Mouse (Mus musculus): Measurements from ENCODE around the gene Ifngr2.

The Ifngr2 gene

DNA sequence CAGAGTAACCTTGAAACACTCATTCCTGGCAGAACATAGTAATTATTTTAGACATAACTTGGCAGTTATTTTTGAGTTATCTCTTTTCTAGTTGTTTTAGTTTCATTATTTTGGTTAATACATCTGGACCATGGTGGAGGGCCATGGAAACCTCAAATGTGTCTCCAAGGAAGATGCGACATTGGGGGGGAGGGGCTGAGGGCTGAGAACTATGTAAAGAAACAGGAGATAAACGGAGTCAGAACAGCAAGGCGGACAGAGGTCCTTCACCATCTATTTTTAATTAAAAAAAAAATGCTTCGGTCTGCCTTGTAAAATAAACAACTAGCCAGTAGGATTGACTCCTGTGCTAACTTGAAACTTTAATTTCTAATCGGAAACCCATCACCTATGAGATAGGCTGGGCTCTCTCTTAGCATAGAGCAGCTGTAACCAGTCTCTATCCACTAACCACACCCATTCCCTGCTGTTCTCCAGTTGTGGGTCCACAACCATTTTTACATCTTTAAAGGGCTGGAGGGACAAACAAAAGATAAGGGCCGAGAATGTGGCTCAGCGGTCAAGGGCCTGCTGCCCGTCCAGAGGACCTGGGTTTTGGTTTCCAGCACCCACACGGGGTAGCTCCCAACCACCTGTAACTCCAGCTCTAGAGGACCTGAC is 18.6 kb downstream of the Ifngr2 start:
- peak; percentile 69 for DNase-seq (ENCODE audit: low spot score)

DNA sequence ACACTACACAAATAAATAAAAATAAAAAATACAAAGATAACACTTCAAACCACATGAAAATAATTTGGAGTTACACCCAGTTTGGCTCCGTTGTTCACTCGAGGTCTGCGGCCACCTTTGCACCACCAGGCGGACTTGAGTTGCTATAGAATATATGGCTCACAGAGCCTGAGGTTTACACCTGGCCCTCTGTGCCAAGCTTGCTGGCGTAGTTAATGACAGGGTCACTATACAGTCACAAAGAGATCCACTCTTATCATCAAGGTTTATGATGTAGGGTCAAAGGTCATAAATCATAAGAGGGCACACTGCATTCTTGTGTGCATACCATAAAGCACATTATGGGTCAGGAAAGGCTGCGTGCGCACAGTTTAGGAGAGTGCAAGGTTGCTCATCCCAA is 19.1 kb downstream of the Ifngr2 start:
- DNase-seq (ENCODE audit: low spot score) = no peak

DNA sequence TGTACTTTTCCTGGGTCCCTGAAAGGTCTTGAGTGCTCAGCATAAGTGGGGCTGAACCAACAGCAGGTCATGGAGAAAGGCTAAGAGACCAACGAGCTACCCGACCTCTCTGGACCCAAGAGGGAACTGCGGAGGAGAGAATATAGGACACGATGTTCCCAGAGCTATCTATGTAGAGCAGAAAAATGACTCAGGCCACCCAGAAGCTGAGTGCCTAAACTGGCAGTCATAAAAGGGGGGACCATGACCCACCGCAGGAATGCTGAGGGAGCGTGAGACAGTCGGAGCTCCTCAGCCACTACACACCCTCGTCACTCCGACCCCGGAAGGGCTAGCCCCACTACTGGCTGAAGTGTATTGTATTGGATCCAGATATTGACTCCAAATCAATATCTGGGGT is 22.1 kb downstream of the Ifngr2 start:
- DNase-seq (ENCODE audit: low spot score) = no peak

DNA sequence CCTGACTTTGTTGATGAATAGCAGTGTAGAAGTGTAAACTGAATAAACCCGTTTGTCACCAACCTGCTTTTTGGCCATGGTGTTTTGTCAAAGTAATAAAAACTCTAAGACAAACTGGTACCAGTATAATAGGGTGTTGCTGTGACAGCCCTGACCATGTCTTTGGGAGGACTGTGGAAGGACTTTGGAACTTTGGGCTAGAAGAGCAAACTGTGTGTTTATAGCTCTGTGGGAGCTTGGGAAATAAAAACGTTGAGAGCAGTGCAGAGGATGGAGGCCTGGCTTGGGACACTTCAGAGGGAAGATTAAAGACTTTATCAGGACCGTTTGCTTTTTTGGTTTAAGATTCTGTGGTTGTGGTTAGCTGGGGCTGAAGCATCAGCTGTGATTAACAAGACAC is 24.2 kb downstream of the Ifngr2 start:
- DNase-seq (ENCODE audit: low spot score) = no peak

DNA sequence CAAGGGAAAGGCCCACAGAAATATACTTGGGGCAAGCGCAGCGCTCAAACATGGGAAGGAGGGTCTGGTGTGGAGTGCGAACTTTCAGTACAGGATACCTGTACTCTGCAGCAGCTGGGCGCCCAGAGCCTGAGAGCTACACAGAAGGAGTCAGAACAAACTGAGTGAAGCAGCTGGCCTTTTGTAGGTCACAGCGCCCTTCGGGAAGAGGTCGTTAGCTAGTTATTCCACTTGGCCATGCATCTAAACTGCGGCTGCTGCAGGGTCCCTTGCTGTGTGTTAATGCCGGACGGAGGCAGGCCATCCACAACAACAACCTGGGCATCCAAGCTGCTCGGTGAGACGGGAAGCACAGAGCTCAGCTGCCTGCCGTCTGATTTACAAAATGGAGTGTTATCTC is 28.3 kb downstream of the Ifngr2 start:
- no peak for DNase-seq (ENCODE audit: low spot score)

DNA sequence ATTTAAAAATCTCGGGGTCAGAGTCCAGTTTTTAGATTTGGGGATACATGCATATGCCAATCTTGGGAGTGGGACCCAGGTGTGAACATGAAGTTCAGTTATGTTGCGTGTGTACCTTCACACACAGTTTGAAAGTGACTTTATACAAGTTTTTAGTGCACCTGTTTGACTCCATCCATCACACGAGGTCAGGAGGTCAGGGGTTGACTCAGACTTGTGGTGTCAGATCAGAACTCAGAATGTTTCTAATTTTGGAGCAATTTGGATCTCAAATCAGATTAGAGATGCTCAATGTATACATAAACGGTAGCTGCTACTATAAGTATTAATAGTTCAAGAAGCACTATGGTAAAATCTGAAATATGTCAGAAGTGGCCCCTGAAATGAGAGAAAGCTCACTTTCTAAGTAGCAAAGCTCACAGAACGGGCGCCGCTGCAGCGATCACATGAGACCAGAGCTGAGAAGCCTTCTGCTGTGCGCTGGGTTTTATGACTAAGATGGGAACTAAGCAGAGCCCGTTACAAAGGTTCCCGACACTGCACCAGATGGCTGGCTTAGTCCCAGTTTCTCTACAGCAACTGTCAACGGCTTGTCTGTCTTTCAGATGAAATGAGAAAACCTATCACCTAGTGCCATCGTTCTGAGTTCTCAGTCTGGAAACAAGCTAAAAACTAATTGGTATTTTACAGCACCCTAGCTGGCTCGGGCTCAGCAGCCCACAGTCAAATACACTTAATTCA is 32.3 kb downstream of the Ifngr2 start:
- no peak for DNase-seq (ENCODE audit: low spot score)

DNA sequence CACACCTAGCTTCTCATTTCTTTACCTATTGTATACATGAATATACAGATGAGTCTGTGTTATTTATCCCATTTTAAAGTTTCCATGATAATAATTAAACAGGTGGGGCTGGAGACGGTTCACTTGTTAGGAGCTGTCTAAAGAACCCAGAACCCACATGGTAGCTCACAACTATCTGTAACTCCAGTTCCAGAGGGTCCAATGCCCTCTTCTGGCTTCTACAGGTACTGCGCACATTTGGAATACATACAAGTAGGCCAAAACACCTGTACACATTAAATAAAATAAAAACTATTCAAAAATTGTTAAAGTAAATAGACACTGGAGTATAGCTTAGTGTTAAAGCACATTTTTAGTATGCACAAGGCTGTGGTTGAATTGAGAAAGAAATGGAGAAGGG is 35.4 kb downstream of the Ifngr2 start:
- DNase-seq (ENCODE audit: low spot score) = peak; percentile 70

DNA sequence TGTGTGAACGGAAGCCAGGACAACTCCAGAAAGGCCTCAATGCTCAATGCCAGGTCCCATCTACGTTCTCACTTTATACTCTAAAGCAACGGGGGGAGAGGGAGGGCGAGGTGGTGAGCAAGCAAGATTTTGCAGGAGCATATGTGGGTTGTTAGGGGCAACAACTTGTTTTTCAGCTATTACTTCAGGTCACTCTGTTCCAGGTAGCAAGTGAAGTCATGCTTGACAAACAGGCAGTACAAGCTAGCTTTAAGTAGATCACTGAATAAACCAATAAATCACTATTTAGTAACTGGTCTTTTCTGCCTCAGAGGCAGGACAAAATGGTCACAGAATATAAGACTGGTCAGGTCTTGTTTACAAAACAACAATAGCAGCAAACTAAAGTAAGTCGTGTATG is 38.7 kb downstream of the Ifngr2 start:
- DNase-seq (ENCODE audit: low spot score) = no peak

DNA sequence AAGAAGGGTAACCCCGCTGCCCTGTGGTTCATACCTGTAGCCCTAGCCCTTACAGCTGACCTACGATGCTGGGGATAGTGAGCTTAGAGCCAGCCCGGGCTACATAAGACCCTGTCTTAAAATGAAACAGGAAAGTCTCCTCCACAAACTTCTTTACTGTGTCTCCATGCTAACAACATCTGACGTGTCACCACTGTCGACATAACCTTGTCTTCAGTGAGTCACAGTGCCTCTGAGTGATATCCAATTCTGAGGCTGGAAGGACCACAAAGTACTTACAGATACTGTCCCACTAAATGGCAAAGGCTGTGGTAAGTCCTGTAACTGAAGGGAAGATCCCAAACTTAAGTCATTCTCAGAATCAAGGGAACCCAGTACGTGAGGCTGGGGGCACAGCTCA is 39.4 kb downstream of the Ifngr2 start:
- no peak for DNase-seq (ENCODE audit: low spot score)

DNA sequence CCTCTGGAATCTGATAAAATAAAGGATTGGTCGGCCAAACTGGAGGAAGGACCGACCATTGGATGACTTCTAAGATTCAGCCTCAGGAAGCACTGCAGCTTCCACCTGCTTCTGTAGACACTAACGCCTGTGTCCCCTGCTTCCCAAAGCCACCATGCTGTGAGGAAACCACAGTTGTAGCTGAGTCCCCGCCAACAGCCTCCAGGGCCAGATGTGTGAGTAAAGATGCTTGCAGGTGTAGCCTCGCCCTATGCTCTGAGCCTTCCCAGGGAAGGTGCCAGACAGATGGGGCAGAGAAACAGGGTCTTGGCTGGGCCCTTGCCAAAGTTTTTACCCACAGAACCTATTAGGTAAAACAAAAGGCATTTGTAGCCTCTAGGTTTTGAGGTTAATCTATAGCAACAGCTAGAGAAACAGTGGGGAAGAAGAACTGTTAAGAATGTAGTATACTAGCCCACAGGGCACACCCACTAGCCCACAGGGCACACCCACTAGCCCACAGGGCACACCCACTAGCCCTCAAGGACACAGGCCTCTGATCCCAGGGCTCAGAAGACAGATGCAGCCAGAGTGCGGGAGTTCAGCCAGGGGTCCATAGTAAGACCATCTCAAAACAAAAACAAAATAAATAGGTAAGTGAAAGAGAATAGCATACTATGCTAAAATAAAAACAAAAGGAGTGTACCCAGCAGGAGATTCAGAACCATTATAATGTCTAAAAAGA is 41.0 kb downstream of the Ifngr2 start:
- no peak for DNase-seq (ENCODE audit: low spot score)

DNA sequence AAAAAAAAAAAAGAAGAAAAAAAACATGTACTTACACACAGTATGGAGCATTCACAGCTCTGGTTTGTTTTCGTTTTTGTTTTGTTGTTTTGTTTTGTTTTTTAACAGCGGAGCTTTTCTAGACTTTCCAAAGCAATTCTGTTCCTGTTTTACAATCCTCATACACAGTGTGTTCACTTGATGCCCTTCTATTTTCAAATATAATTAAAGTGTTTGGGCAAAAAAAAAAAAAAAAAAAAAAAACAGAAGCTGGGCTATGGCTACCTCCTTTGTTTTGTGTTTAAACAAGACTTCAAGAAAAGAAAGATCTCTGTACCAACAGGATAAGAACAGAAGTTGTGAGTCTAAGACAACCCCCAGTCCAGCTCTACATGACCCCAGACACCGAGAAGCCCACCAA is 41.8 kb downstream of the Ifngr2 start:
- DNase-seq (ENCODE audit: low spot score) = no peak

DNA sequence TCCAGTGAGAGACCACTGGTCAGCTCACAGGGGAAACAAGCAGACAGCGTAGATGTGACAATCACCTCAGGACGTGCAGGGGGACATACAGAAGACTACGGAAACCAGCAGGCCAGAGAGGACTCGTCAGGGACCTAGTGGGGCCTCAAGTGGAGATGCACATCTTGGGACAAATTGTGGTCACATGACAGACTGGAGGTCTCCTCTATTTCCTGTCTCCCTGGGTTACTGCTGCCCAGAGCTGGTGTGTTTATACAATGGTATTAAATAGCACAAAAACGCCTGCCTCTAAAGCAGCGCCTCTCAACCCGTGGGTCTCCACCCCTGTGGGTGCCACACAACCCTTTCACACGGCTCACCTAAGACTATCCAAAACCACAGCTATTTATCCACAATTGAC is 45.3 kb downstream of the Ifngr2 start:
- no peak for DNase-seq (ENCODE audit: low spot score)

DNA sequence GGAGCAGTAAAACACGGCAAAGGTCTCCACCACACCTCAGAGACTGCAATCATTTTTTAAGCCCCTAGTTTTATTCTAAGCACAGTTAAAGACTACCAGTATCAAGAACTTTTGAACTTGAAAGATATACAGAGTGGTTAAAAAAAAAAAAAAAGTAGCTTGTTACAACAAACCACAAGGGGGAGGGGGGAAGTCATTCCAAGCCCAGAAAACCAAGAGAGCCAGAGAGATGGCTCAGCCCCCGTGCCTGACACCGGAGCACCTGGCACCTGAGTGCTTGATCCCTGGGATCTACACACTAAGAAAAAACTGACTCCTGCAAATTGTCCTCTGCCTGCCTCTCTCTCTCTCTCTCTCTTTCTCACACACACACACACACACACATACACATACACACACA is 46.4 kb downstream of the Ifngr2 start:
- DNase-seq (ENCODE audit: low spot score) = no peak

DNA sequence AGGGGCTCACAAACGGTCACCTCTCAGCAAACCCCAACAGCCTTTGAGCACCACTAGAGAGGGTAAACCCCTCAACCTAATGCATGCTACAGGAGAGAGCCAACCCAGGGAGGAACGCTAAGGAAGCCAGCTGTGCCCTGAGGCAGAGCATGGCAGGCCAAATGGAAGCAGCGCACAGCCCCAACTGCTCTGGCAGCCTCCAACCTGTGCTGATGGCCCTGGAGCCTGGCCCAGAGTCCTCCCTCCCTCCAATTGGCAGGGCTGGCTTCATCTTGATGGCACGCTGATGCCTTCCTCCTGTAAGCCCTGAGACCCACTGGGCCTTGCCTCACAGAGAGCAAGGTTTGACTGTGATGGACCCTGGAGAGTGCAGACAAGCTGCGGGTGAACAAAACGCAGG is 48.2 kb downstream of the Ifngr2 start:
- no peak for DNase-seq (ENCODE audit: low spot score)

DNA sequence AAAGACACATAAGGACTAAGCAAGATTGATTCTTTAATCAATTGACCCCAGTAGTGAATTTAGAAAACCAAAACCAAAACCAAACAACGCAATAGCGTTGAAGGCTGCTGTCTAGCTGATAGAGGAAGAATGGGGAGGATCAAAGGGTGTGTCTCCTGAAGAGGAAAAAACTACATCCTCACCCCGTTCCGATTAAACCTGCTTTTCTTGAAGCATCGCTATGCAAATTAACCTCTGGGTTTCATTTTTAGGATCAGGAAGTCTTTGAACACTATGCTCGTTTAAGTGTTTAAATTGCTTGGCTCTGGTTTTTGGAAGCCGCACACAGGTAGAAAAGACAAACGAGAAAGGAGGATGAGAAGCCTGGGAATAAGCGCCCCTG is 49.5 kb downstream of the Ifngr2 start:
- no peak for DNase-seq (ENCODE audit: low spot score)

DNA sequence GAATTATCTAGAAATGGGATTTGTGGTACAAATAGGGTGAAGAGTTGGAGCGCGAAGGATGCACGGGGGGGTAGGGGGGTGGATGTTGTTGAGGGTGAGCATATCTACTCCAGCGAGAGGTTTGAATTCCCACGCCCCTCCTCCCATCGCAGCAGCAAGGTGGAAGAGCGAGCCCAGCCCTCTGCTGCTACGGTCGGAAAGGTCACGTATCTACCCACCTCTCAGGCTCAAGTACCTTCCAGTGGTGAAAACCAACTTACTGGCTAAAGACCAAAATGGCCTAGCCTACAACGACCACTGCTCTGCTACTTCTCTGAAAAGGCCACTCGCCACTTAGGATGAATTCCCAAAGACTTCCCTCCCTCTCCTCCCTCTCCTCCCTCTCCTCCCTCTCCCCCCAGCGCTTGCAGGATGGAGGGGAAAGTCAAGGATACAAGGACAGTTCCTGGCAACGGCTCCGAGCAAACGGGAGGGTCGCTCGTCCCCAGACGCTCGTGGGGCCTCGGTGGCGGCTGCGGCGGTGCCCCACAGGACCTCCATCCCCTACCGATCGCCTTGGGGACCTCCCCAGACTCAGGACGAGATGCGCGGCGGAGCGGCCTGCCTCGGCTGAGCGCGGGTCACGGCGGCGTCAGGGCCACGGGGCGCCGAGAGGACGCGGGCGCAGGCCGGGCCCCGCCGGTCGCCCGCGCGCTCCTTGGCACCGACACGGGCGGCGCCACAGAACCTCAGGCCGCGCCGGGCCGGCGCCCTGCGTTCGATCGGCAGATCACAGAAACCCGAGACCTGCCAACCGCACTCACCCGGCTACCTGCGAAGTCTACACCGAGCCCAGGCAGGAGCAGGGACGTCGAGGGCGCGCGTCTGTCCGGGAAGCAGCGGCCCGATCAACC is 50.2 kb downstream of the Ifngr2 start:
- peak; percentile 67 for DNase-seq (ENCODE audit: low spot score)

DNA sequence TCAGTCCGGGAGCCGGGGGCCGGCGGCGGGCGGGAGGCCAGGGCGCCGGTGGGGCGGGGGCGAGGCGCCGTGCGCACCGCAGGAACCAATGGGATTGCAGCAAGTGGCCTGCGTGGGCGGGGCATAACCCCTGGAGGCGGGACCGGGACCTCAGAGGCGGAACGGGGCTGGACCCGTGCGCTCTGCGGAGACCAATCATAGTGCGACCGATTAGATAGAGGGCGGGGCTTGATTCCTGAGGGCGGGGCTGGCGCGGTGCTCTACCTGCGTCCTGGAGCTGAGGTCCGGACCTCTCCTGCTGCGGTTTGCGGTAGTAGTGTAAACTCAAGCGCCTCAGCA is 50.8 kb downstream of the Ifngr2 start, which contains the start of gene Tmem50b:
Tmem50b (minus strand) TSS at position 129 of the 339 bp plus-strand sequence.
- peak; percentile 100 for DNase-seq (ENCODE audit: low spot score)

DNA sequence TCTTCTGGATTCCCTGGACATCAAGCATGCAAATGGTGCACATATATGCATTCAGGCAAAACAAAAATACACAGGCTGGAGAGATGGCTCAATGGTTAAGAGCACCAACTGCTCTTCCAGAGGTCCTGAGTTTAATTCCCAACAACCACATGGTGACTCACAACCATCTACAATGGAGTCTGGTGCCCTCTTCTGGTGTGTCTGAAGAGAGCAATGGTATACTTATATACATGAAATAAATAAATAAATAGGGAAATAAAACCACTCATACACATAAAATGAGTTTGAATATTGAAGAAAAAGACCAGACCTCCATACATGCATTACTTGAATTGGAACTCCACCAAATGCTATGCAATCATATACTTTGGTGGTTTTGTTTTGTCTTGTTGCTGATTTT is 52.4 kb downstream of the Ifngr2 start:
- DNase-seq (ENCODE audit: low spot score) = no peak

DNA sequence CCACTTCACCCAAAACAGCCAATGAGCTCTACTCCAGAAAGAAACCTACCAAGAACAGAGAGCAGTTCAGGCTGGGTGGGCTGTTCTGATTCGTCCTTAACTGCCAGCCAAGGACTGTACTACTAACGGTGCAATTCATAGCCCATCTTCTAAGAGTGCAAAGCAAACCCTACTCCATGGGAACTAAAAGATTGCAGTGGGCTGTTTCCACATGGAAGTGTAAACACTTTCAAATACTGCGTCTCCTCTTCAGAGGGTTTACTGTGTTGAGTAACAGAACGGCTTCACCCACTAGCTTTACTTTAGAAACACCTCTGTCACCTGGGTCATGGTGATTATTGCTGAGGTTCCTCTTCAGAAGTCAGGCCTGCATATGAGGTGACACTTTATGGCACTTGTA is 54.2 kb downstream of the Ifngr2 start:
- no peak for DNase-seq (ENCODE audit: low spot score)

DNA sequence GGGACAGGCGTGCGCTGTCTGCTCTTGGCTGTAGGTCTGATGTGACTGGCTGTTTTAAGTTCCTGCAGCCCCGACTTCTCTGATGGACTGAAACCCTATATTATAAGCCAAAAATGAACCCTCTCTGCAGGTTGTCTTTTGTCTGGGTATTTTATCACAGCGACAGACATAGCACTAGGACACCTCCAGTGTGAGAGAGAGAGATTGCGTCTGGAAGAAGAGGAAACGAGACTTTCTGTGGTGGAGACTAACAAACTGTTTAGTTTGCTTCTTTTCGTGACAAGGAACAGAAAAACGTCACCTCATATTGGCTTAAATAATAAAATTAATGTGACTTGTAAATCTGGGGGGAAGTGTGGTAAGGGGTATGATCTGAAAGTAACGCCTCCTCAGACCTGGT is 54.8 kb downstream of the Ifngr2 start:
- DNase-seq (ENCODE audit: low spot score) = no peak

DNA sequence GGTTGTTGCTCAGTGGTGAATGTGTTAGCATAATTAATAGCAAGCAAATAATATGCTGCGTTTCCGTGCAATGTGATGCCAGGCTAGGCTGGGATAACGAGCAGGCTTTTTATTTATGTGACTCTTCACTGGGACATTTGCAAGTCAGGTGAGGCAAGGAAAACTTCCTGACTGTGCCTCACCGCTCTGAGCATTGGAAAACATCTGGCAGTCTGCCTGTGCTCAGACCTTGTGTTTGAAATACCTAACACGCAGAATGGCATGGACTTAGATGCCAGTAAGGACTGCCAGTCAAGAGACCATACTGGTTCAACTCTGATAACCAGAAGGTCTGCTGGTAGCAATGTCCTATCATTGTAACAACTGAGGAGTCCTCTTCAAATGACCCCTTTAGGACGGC is 58.3 kb downstream of the Ifngr2 start:
- DNase-seq (ENCODE audit: low spot score) = no peak

DNA sequence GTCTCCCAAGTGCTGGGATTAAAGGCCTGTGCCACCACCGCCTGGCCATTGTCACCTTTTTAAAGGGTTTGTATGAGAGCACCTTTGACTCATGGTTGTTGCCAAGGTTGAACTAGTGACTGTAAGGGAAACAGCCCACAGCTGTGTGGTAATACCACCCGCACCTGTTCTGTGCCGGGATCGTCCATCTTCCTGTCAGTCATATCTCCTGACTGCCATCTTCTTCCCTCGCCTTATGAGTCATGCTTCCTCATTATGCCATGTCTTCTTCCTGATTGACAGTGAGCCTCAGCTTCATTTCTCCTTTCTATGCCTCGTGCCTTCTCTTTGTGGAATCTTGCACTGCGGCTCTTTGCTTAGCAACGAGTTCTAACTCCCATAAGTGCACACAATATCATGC is 60.1 kb downstream of the Ifngr2 start:
- no peak for DNase-seq (ENCODE audit: low spot score)
